Mouse (Mus musculus) limb, embryonic 11.5 days (tissue): ENCODE results near the gene Mplkip. TPM values are rescaled to one million over a fixed set of nuclear protein-coding genes. Genes with fewer than 3 reads are reported as not detected.

ENCODE experiments used
- ATAC-seq: fragments of 200-750 bp; cut with Nextera tagmentation; 2 replicates; pipeline ENCODE4 v1.8.0; 2017; ENCODE audit warnings: low read depth; ENCODE audit not compliant: insufficient number of reproducible peaks, low FRiP score, low TSS enrichment
- DNase-seq: peaks from one replicate; pipeline ENCODE4 v3.0.0-alpha.2; 2015; ENCODE audit warnings: low spot score
- H3K27ac ChIP-seq: fragments of 300-500 bp; sonication (generic); replicated peaks from 2 replicates; pipeline ENCODE4 v1.5.1; 2014; ENCODE audit warnings: low read depth, mild to moderate bottlenecking, low read length
- H3K27me3 ChIP-seq: fragments of 300-500 bp; sonication (generic); 2 replicates; pipeline ENCODE4 v1.6.1; 2014; ENCODE audit warnings: mild to moderate bottlenecking, low read length, mixed read lengths; ENCODE audit not compliant: control insufficient read depth, insufficient read depth
- H3K36me3 ChIP-seq: fragments of 300-500 bp; sonication (generic); 2 replicates; pipeline ENCODE4 v1.6.1; 2014; ENCODE audit warnings: mild to moderate bottlenecking, low read length, moderate library complexity, mixed read lengths; ENCODE audit not compliant: control insufficient read depth, insufficient read depth
- H3K4me1 ChIP-seq: fragments of 300-500 bp; sonication (generic); 2 replicates; pipeline ENCODE4 v1.6.1; 2014; ENCODE audit warnings: low read length, mixed read lengths; ENCODE audit not compliant: control insufficient read depth, insufficient read depth
- H3K4me2 ChIP-seq: fragments of 300-500 bp; sonication (generic); 2 replicates; pipeline ENCODE4 v1.6.1; 2014; ENCODE audit warnings: low read depth, mild to moderate bottlenecking, moderate library complexity; ENCODE audit not compliant: severe bottlenecking
- H3K4me3 ChIP-seq: fragments of 300-500 bp; sonication (generic); 2 replicates; pipeline ENCODE4 v1.5.1; 2014; ENCODE audit warnings: low read depth, low read length
- H3K9ac ChIP-seq: fragments of 300-500 bp; sonication (generic); 2 replicates; pipeline ENCODE4 v1.6.1; 2014; ENCODE audit warnings: mild to moderate bottlenecking, low read length
- H3K9me3 ChIP-seq: fragments of 300-500 bp; sonication (generic); 2 replicates; pipeline ENCODE4 v1.6.1; 2016; ENCODE audit warnings: low read length; ENCODE audit not compliant: control insufficient read depth
- WGBS: fragments of 180-500 bp; shearing (Covaris S2); extraction: QIAGEN DNeasy Blood & Tissue Kit; methylation state at CpG from one replicate; pipeline ENCODE4 v1.1.7; 2014; 5-methylcytosine and 5-hydroxymethylcytosine counted together
- polyA plus RNA-seq: library from polyadenylated mRNA; unstranded; fragments of >200 nt; fragmentation: Nextera tagmentation; extraction: Ambion mirVana; gene quantifications from 2 replicates; pipeline ENCODE4 v1.2.1, GENCODE M21; 2014

The Mplkip gene
- polyA plus RNA-seq = 46.7 and 56.5 TPM in 2 replicates

- DNase-seq (peak; percentile 100), ATAC-seq (peak; percentile 99)
- Histone ChIP-seq H3K4me3 (peak within 1 kb of the TSS; percentile 83), H3K27me3 (no peaks in the 10 kb centered on the region), H3K4me1 (no peaks in the 10 kb centered on the region), H3K4me2 (peak within 1 kb of the TSS; percentile 65), H3K36me3 (no peaks in the 10 kb centered on the region), H3K9me3 (no peaks in the 10 kb centered on the region), H3K27ac (peak within 1 kb of the TSS; percentile 87), H3K9ac (peak within 1 kb of the TSS; percentile 91)
- under 1% methylated on average over 65 of the region's 66 CpGs for WGBS
Measured at GRCm38 (mm10) chr13:17694911-17695699, at the start of gene Mplkip, which contains the start of gene Sugct. TSS of gene Mplkip (plus strand) at chr13:17695192. TSS of gene Sugct (minus strand) at chr13:17695553.

GRCm38 (mm10) chr13:17667380-17667779 lies 27.6 kb upstream of the Mplkip start:
- H3K9me3 ChIP-seq = no peaks in the 10 kb centered on the region
- 91% methylated on average over 1 of the region's 1 CpGs for WGBS
- DNase-seq (no peak), ATAC-seq (no peak)
- H3K9ac ChIP-seq = no peak overlapping the region
- H3K4me1 ChIP-seq = no peaks in the 10 kb centered on the region
- H3K4me3 ChIP-seq = no peak overlapping the region
- no peak overlapping the region for H3K27ac ChIP-seq
- H3K27me3 ChIP-seq = no peaks in the 10 kb centered on the region
- H3K36me3 ChIP-seq = no peaks in the 10 kb centered on the region
- H3K4me2 ChIP-seq = no peak overlapping the region

- Histone ChIP-seq H3K36me3 (no peaks in the 10 kb centered on the region), H3K27me3 (no peaks in the 10 kb centered on the region), H3K9ac (no peak overlapping the region), H3K4me2 (no peak overlapping the region), H3K9me3 (no peaks in the 10 kb centered on the region), H3K4me3 (no peak overlapping the region), H3K4me1 (no peaks in the 10 kb centered on the region), H3K27ac (no peak overlapping the region)
- ATAC-seq = no peak
- no peak for DNase-seq
- WGBS = 89% methylated on average over 1 of the region's 1 CpGs
Measured at GRCm38 (mm10) chr13:17671122-17671521, 23.9 kb upstream of the Mplkip start.

GRCm38 (mm10) chr13:17689461-17689860 lies 5.5 kb upstream of the Mplkip start:
- no peaks in the 10 kb centered on the region for H3K9me3 ChIP-seq
- ATAC-seq (no peak), DNase-seq (no peak)

GRCm38 (mm10) chr13:17690686-17691085 lies 4.3 kb upstream of the Mplkip start:
- H3K9ac ChIP-seq = no peak overlapping the region
- H3K4me3 ChIP-seq = no peak overlapping the region
- no peaks in the 10 kb centered on the region for H3K36me3 ChIP-seq

More at GRCm38 (mm10) chr13:17689461-17689860, 5.5 kb upstream of the Mplkip start:
- no peak overlapping the region for H3K4me2 ChIP-seq
- no peaks in the 10 kb centered on the region for H3K36me3 ChIP-seq
- no peaks in the 10 kb centered on the region for H3K4me1 ChIP-seq
- H3K4me3 ChIP-seq = no peak overlapping the region
- no peaks in the 10 kb centered on the region for H3K27me3 ChIP-seq
- H3K27ac ChIP-seq = no peak overlapping the region
- no peak overlapping the region for H3K9ac ChIP-seq

GRCm38 (mm10) chr13:17691436-17691835 lies 3.6 kb upstream of the Mplkip start:
- 73% methylated on average over 1 of the region's 1 CpGs for WGBS
- Histone ChIP-seq H3K9ac (no peak overlapping the region), H3K9me3 (no peaks in the 10 kb centered on the region), H3K36me3 (no peaks in the 10 kb centered on the region), H3K4me1 (no peaks in the 10 kb centered on the region), H3K27ac (no peak overlapping the region), H3K4me3 (no peak overlapping the region), H3K27me3 (no peaks in the 10 kb centered on the region), H3K4me2 (no peak overlapping the region)
- DNase-seq (no peak), ATAC-seq (no peak)

More at GRCm38 (mm10) chr13:17690686-17691085, 4.3 kb upstream of the Mplkip start:
- no peak overlapping the region for H3K27ac ChIP-seq
- DNase-seq = no peak
- H3K4me2 ChIP-seq = no peak overlapping the region
- no peak for ATAC-seq
- H3K27me3 ChIP-seq = no peaks in the 10 kb centered on the region
- H3K4me1 ChIP-seq = no peaks in the 10 kb centered on the region
- no peaks in the 10 kb centered on the region for H3K9me3 ChIP-seq

GRCm38 (mm10) chr13:17693816-17694215 lies 1.2 kb upstream of the Mplkip start:
- 77% methylated on average over 5 of the region's 5 CpGs for WGBS
- ATAC-seq (no peak), DNase-seq (no peak)
- Histone ChIP-seq H3K27me3 (no peaks in the 10 kb centered on the region), H3K36me3 (no peaks in the 10 kb centered on the region), H3K9ac (no peak overlapping the region), H3K4me1 (no peaks in the 10 kb centered on the region), H3K27ac (no peak overlapping the region), H3K9me3 (no peaks in the 10 kb centered on the region), H3K4me2 (no peak overlapping the region; the same call in 1 of the 2 replicates), H3K4me3 (no peak overlapping the region)

- Histone ChIP-seq H3K4me3 (peak overlapping the region; percentile 83), H3K9ac (peak overlapping the region; percentile 53; the same call in 1 of the 2 replicates), H3K36me3 (no peaks in the 10 kb centered on the region), H3K27me3 (no peaks in the 10 kb centered on the region), H3K27ac (peak overlapping the region; percentile 80; the same call in 1 of the 2 replicates), H3K9me3 (no peaks in the 10 kb centered on the region), H3K4me1 (no peaks in the 10 kb centered on the region), H3K4me2 (peak overlapping the region; percentile 51)
- 0% methylated on average over 19 of the region's 25 CpGs for WGBS
- no peak for DNase-seq
- ATAC-seq = peak; percentile 83
Measured at GRCm38 (mm10) chr13:17694414-17694813, 578 bp upstream of the Mplkip start.
